Mouse (Mus musculus) lung, postnatal 0 days (tissue): ENCODE measurements at regions not wholly inside any gene's neighbourhood (a gene's known extent, or its start where the extent isn't known, plus 50 kb on each side); places are given as distances from the start of the nearest gene placed in this dataset.

Experiments
- CTCF ChIP-seq: IDR thresholded peaks from 2 replicates; pipeline ENCODE4 v1.5.1; 2016; ENCODE audit warnings: antibody characterized with exemption, mild to moderate bottlenecking
- EP300 ChIP-seq: IDR thresholded peaks from 2 replicates; pipeline ENCODE4 v1.6.1; 2016; ENCODE audit warnings: antibody characterized with exemption, mild to moderate bottlenecking, control low read depth

- no peak for TF ChIP-seq CTCF
- TF ChIP-seq EP300: no peak
These were observed 75.1 kb upstream of the Rmdn2 start for GRCm38 (mm10) chr17:79536549-79536948.
